Mouse (Mus musculus): Measurements from ENCODE around the gene Gm11565. TPM values are rescaled to one million over a fixed set of nuclear protein-coding genes. Genes with fewer than 3 reads are reported as not detected.
"Not testable (repeated sequence)": the region's sequence is repeated elsewhere in the genome, so short reads cannot be mapped to it uniquely, and the experiment has no call there.

Gm11565 gene
- polyA plus RNA-seq (2015; fragmentation: Nextera tagmentation; extraction: Ambion mirVana): not detected in 2 replicates

DNA sequence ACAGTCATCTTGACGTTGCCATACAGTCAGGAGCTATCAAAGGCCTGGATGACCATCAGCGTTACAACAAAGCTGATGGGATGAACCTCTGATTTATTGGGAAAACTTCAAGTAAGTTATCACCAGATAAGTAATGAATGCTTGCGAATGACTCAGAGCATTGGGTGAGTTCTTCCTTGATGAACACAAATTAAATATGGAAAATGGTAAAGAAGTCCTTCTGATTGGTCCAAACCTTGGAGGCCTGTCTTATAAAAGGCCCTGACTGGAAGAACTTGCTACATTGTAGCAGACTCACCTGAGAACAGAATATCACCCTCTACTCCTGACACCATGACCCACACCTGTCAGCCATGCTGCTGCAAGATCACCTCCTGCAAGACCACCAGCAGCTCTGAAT is at the start of gene Gm11565:
Gene Gm11565 (plus strand): TSS at position 301 of the 400 bp plus-strand sequence.
- ATAC-seq (ENCODE audit: insufficient read depth, low FRiP score, low read depth): no peak
- H3K9me3 ChIP-seq: no peaks in the 10 kb centered on the region

DNA sequence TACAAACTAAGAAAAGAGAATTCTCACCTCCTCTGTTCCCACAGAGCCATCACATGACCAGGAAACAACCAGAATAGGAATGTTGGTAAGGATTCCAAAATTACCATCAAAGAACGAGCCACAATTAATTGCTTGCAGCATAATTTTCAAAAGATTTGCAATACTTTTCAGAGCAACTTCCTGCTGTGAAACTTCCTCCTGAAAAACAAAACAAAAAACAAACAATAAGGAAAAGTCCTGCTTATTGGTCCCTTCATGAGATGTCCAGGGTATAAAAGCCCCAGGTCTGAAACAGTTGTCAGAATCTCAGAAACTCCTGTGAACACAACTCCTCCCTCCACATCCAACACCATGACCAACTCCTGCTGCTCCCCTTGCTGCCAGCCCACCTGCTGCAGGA is 41.5 kb upstream of the Gm11565 start, which contains the start of gene Krtap9-1:
Gene Krtap9-1 (plus strand): TSS at position 301 of the 400 bp plus-strand sequence.
- 78% methylated on average over 1 of the region's 1 CpGs for WGBS
- not testable (repeated sequence) for ATAC-seq (ENCODE audit: insufficient read depth, low FRiP score, low read depth); H3K4me3 ChIP-seq (replicated peaks)

More for the DNA sequence above, at the start of gene Gm11565:
- Histone ChIP-seq H3K27me3 (replicated peaks) (no peaks in the 10 kb centered on the region), H3K4me3 (replicated peaks) (no peak within 1 kb of the TSS), H3K4me1 (no peaks in the 10 kb centered on the region), H3K36me3 (no peaks in the 10 kb centered on the region), H3K27ac (no peak within 1 kb of the TSS), H3K9ac (no peak within 1 kb of the TSS), H3K4me2 (no peak within 1 kb of the TSS)
- WGBS: 90% methylated on average over 3 of the region's 3 CpGs

DNA sequence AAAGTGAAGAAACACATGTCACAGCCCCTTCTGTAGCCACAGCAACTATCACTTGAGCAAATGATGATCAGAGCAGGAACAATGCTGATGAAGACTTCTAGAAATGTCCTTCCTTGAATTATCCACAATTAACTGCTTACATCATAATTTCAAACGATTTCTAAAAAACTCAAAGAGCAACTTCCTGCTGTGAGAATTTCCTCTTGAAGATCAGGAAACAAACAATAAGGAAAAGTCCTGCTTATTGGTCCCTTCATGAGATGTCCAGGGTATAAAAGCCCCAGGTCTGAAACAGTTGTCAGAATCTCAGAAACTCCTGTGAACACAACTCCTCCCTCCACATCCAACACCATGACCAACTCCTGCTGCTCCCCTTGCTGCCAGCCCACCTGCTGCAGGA is 35.7 kb upstream of the Gm11565 start, which contains the start of gene Gm11567:
Gene Gm11567 (plus strand): TSS at position 301 of the 400 bp plus-strand sequence.
- H3K27me3 ChIP-seq (replicated peaks); H3K36me3 ChIP-seq; H3K9ac ChIP-seq; H3K9me3 ChIP-seq; ATAC-seq (ENCODE audit: insufficient read depth, low FRiP score, low read depth); H3K27ac ChIP-seq; H3K4me2 ChIP-seq; H3K4me3 ChIP-seq (replicated peaks); H3K4me1 ChIP-seq: not testable (repeated sequence)
- WGBS: 38% methylated on average over 1 of the region's 1 CpGs

More for the DNA sequence above, 41.5 kb upstream of the Gm11565 start, which contains the start of gene Krtap9-1:
- not testable (repeated sequence) for H3K9me3 ChIP-seq; H3K4me1 ChIP-seq; H3K27me3 ChIP-seq (replicated peaks); H3K4me2 ChIP-seq; H3K36me3 ChIP-seq; H3K27ac ChIP-seq; H3K9ac ChIP-seq

DNA sequence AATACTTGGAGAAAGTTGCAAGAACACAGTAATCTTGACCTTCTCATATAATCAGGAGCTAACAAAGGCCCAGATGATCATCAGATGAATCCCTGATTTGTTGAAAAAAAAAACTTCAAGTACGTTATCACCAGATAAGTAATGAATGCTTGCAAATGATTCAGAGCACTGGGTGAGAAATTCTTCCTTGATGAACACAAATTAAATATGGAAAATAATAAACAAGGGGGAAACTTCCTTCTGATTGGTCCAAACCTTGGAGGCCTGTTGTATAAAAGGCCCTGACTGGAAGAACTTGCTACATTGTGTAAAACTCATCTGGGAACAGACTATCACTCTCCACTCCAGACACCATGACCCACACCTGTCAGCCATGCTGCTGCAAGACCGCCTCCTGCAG is 6.9 kb upstream of the Gm11565 start, which contains the start of gene Krtap31-1:
Gene Krtap31-1 (plus strand): TSS at position 301 of the 400 bp plus-strand sequence.
- Histone ChIP-seq H3K4me3 (replicated peaks) (no peak within 1 kb of the TSS), H3K27ac (no peak within 1 kb of the TSS), H3K4me1 (no peaks in the 10 kb centered on the region), H3K27me3 (replicated peaks) (no peaks in the 10 kb centered on the region), H3K9ac (no peak within 1 kb of the TSS), H3K36me3 (no peaks in the 10 kb centered on the region), H3K9me3 (no peaks in the 10 kb centered on the region), H3K4me2 (no peak within 1 kb of the TSS)
- ATAC-seq (ENCODE audit: insufficient read depth, low FRiP score, low read depth): no peak
- 81% methylated on average over 2 of the region's 2 CpGs for WGBS

- Histone ChIP-seq H3K4me2 (no peak within 1 kb of the TSS), H3K9ac (no peak within 1 kb of the TSS), H3K4me1 (no peaks in the 10 kb centered on the region), H3K36me3 (no peaks in the 10 kb centered on the region), H3K4me3 (replicated peaks) (no peak within 1 kb of the TSS), H3K27me3 (replicated peaks) (no peaks in the 10 kb centered on the region), H3K9me3 (no peaks in the 10 kb centered on the region), H3K27ac (no peak within 1 kb of the TSS)
- ATAC-seq (ENCODE audit: insufficient read depth, low FRiP score, low read depth): no peak
- 85% methylated on average over 1 of the region's 1 CpGs for WGBS
These were observed 21.4 kb downstream of the Gm11565 start, which contains the start of gene Krtap31-2 for GRCm38 (mm10) chr11:99935991-99936390. TSS of gene Krtap31-2 (plus strand) at chr11:99936291.

DNA sequence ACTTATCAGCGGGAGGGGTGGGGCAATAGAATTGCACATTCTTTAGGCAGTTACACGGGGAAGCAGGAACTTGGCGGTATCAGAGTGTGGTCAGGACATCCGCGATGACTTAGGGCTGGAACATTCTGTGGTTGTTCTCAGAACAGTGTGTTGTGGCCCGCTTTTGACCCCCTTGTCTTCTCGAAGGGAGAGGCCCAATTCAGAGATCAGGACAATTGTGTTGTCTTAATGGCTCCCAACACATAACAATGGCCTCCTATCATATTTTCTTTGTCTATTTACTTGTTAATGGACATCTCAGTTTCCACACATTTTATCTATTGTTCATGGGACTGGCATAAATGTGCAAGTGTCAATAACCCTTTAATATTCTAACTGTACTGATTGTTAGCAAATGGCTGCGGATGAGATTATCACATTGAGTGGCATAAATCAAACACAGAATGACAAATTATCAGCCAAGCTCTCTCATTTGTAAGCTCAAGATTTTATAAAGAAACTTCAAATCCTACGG is 23.3 kb downstream of the Gm11565 start:
- 82% methylated on average over 9 of the region's 9 CpGs for WGBS
- Histone ChIP-seq H3K4me3 (replicated peaks) (no peak overlapping the region), H3K36me3 (no peaks in the 10 kb centered on the region), H3K4me1 (no peaks in the 10 kb centered on the region), H3K27me3 (replicated peaks) (no peaks in the 10 kb centered on the region), H3K9ac (no peak overlapping the region), H3K27ac (no peak overlapping the region), H3K4me2 (no peak overlapping the region), H3K9me3 (no peaks in the 10 kb centered on the region)
- no peak for ATAC-seq (ENCODE audit: insufficient read depth, low FRiP score, low read depth)

GRCm38 (mm10) chr11:99948175-99948574 is 33.6 kb downstream of the Gm11565 start, which contains the start of gene Krtap9-5:
TSS of gene Krtap9-5 (plus strand) at chr11:99948475.
- no peaks in the 10 kb centered on the region for H3K9me3 ChIP-seq
- 84% methylated on average over 2 of the region's 2 CpGs for WGBS
- no peaks in the 10 kb centered on the region for H3K27me3 ChIP-seq (replicated peaks)
- no peak for ATAC-seq (ENCODE audit: insufficient read depth, low FRiP score, low read depth)
- no peaks in the 10 kb centered on the region for H3K4me1 ChIP-seq
- no peak within 1 kb of the TSS for H3K4me3 ChIP-seq (replicated peaks)
- no peak within 1 kb of the TSS for H3K27ac ChIP-seq
- no peak within 1 kb of the TSS for H3K4me2 ChIP-seq
- no peaks in the 10 kb centered on the region for H3K36me3 ChIP-seq
- no peak within 1 kb of the TSS for H3K9ac ChIP-seq

DNA sequence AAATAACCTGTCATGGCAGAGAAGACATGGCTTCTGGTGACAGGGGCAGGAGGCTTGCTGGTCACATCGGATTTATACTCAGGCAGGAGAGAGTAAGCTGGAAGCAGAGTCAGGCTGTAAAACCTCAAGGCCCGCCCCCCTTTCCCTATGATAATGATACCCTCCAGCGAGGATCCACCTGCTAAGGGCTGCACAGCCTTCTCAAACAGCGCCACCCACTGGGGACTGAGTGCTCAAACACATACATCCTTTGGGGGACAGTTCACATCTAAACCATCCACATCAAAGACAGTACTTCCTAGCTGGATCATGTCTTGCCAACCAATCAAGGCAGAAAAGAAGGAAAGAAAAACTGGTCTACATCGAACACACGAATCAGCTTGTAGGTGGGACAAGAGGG is 49.7 kb downstream of the Gm11565 start:
- Histone ChIP-seq H3K4me1 (no peaks in the 10 kb centered on the region), H3K4me2 (no peak overlapping the region), H3K9ac (no peak overlapping the region), H3K4me3 (replicated peaks) (no peak overlapping the region), H3K9me3 (no peaks in the 10 kb centered on the region), H3K27ac (no peak overlapping the region), H3K27me3 (replicated peaks) (no peaks in the 10 kb centered on the region), H3K36me3 (no peaks in the 10 kb centered on the region)
- no peak for ATAC-seq (ENCODE audit: insufficient read depth, low FRiP score, low read depth)
- WGBS: 66% methylated on average over 6 of the region's 6 CpGs

Other genes with a start within 250 kb of the Gm11565 start
- gene Krtap4-6, start 248.8 kb upstream of the Gm11565 start, polyA plus RNA-seq (2015; fragmentation: Nextera tagmentation; extraction: Ambion mirVana): not detected in 2 replicates
- gene Gm14190, start 224.0 kb upstream of the Gm11565 start, polyA plus RNA-seq (2015; fragmentation: Nextera tagmentation; extraction: Ambion mirVana): not detected in 2 replicates
- gene Gm14180, start 180.5 kb upstream of the Gm11565 start, polyA plus RNA-seq (2015; fragmentation: Nextera tagmentation; extraction: Ambion mirVana): not detected in 2 replicates
- gene Gm11595, start 141.8 kb upstream of the Gm11565 start, polyA plus RNA-seq (2015; fragmentation: Nextera tagmentation; extraction: Ambion mirVana): not detected in 2 replicates
- not detected in 2 replicates for gene Krtap4-8, start 134.0 kb upstream of the Gm11565 start, polyA plus RNA-seq (2015; fragmentation: Nextera tagmentation; extraction: Ambion mirVana)
- not detected in 2 replicates for gene Krtap4-9, start 129.6 kb upstream of the Gm11565 start, polyA plus RNA-seq (2015; fragmentation: Nextera tagmentation; extraction: Ambion mirVana)
- gene Gm11596, start 121.3 kb upstream of the Gm11565 start, polyA plus RNA-seq (2015; fragmentation: Nextera tagmentation; extraction: Ambion mirVana): not detected in 2 replicates
- not detected in 2 replicates for gene Gm11569, start 115.8 kb upstream of the Gm11565 start, polyA plus RNA-seq (2015; fragmentation: Nextera tagmentation; extraction: Ambion mirVana)
- not detected in 2 replicates for gene Gm11554, start 110.3 kb upstream of the Gm11565 start, polyA plus RNA-seq (2015; fragmentation: Nextera tagmentation; extraction: Ambion mirVana)
- gene Krtap4-13, start 104.9 kb upstream of the Gm11565 start, polyA plus RNA-seq (2015; fragmentation: Nextera tagmentation; extraction: Ambion mirVana): not detected in 2 replicates
- gene Gm11564, start 99.1 kb upstream of the Gm11565 start, polyA plus RNA-seq (2015; fragmentation: Nextera tagmentation; extraction: Ambion mirVana): not detected in 2 replicates
- gene 2300003K06Rik, start 76.7 kb upstream of the Gm11565 start, polyA plus RNA-seq (2015; fragmentation: Nextera tagmentation; extraction: Ambion mirVana): not detected in 2 replicates
- gene Krtap4-16, start 63.1 kb upstream of the Gm11565 start, polyA plus RNA-seq (2015; fragmentation: Nextera tagmentation; extraction: Ambion mirVana): not detected in 2 replicates
- not detected in 2 replicates for gene Gm11568, start 56.8 kb upstream of the Gm11565 start, polyA plus RNA-seq (2015; fragmentation: Nextera tagmentation; extraction: Ambion mirVana)
- not detected in 2 replicates for gene Gm11559, start 50.3 kb upstream of the Gm11565 start, polyA plus RNA-seq (2015; fragmentation: Nextera tagmentation; extraction: Ambion mirVana)
- gene Krtap9-1, start 41.4 kb upstream of the Gm11565 start, polyA plus RNA-seq (2015; fragmentation: Nextera tagmentation; extraction: Ambion mirVana): not detected in 2 replicates
- not detected in 2 replicates for gene Gm11567, start 35.6 kb upstream of the Gm11565 start, polyA plus RNA-seq (2015; fragmentation: Nextera tagmentation; extraction: Ambion mirVana)
- gene Krtap31-1, start 6.8 kb upstream of the Gm11565 start, polyA plus RNA-seq (2015; fragmentation: Nextera tagmentation; extraction: Ambion mirVana): not detected in 2 replicates
- gene Krtap31-2, start 21.5 kb downstream of the Gm11565 start, polyA plus RNA-seq (2015; fragmentation: Nextera tagmentation; extraction: Ambion mirVana): not detected in 2 replicates
- gene Krtap9-5, start 33.7 kb downstream of the Gm11565 start, polyA plus RNA-seq (2015; fragmentation: Nextera tagmentation; extraction: Ambion mirVana): not detected in 2 replicates
- not detected in 2 replicates for gene Krtap29-1, start 64.3 kb downstream of the Gm11565 start, polyA plus RNA-seq (2015; fragmentation: Nextera tagmentation; extraction: Ambion mirVana)
- gene Krtap16-1, start 71.8 kb downstream of the Gm11565 start, polyA plus RNA-seq (2015; fragmentation: Nextera tagmentation; extraction: Ambion mirVana): not detected in 2 replicates
- 0.30 TPM in 1 of 2 replicates, not detected in the other for gene Krtap17-1, start 79.2 kb downstream of the Gm11565 start, polyA plus RNA-seq (2015; fragmentation: Nextera tagmentation; extraction: Ambion mirVana)
- 0.15 and 0.35 TPM in 2 replicates for gene Krt33a, start 101.5 kb downstream of the Gm11565 start, polyA plus RNA-seq (2015; fragmentation: Nextera tagmentation; extraction: Ambion mirVana)
- not detected in 2 replicates for gene Krt33b, start 115.1 kb downstream of the Gm11565 start, polyA plus RNA-seq (2015; fragmentation: Nextera tagmentation; extraction: Ambion mirVana)
- gene Krt34, start 126.8 kb downstream of the Gm11565 start, polyA plus RNA-seq (2015; fragmentation: Nextera tagmentation; extraction: Ambion mirVana): 0.41 and 0.91 TPM in 2 replicates
- gene Krt31, start 135.8 kb downstream of the Gm11565 start, polyA plus RNA-seq (2015; fragmentation: Nextera tagmentation; extraction: Ambion mirVana): 0.46 and 0.69 TPM in 2 replicates
- gene Krt32, start 173.5 kb downstream of the Gm11565 start, polyA plus RNA-seq (2015; fragmentation: Nextera tagmentation; extraction: Ambion mirVana): not detected in 2 replicates
- gene Krt35, start 181.5 kb downstream of the Gm11565 start, polyA plus RNA-seq (2015; fragmentation: Nextera tagmentation; extraction: Ambion mirVana): 0.32 TPM in 1 of 2 replicates, not detected in the other
- 0.13 and 0.37 TPM in 2 replicates for gene Krt36, start 190.9 kb downstream of the Gm11565 start, polyA plus RNA-seq (2015; fragmentation: Nextera tagmentation; extraction: Ambion mirVana)
- gene Krt13, start 206.8 kb downstream of the Gm11565 start, polyA plus RNA-seq (2015; fragmentation: Nextera tagmentation; extraction: Ambion mirVana): 397 and 779 TPM in 2 replicates
- 698 and 1,006 TPM in 2 replicates for gene Krt15, start 221.2 kb downstream of the Gm11565 start, polyA plus RNA-seq (2015; fragmentation: Nextera tagmentation; extraction: Ambion mirVana)
- gene Krt19, start 233.9 kb downstream of the Gm11565 start, polyA plus RNA-seq (2015; fragmentation: Nextera tagmentation; extraction: Ambion mirVana): 796 and 889 TPM in 2 replicates

Data from stomach, embryonic 15.5 days (tissue).